Mouse (Mus musculus) midbrain, embryonic 10.5 days (tissue): ENCODE results near the gene A730046J19Rik. TPM values are rescaled to one million over a fixed set of nuclear protein-coding genes. Genes with fewer than 3 reads are reported as not detected.

Experiments used
- DNase-seq: peaks from one replicate; pipeline ENCODE4 v3.0.0-alpha.2; 2017; ENCODE audit warnings: low spot score
- H3K27ac ChIP-seq: fragments of 300-500 bp; sonication (generic); replicated peaks from 2 replicates; pipeline ENCODE4 v1.5.1; 2016; ENCODE audit warnings: mild to moderate bottlenecking
- H3K27me3 ChIP-seq: fragments of 300-500 bp; sonication (generic); 2 replicates; pipeline ENCODE4 v1.6.1; 2016; ENCODE audit warnings: low read depth, mild to moderate bottlenecking; ENCODE audit not compliant: poor library complexity, severe bottlenecking
- H3K36me3 ChIP-seq: fragments of 300-500 bp; sonication (generic); 2 replicates; pipeline ENCODE4 v1.6.1; 2016; ENCODE audit warnings: mild to moderate bottlenecking, moderate library complexity
- H3K4me1 ChIP-seq: fragments of 300-500 bp; sonication (generic); 2 replicates; pipeline ENCODE4 v1.6.1; 2016
- H3K4me3 ChIP-seq: fragments of 300-500 bp; sonication (generic); 2 replicates; pipeline ENCODE4 v1.5.1; 2016; ENCODE audit warnings: mild to moderate bottlenecking, moderate library complexity
- H3K9me3 ChIP-seq: fragments of 300-500 bp; sonication (generic); replicated peaks from 2 replicates; pipeline ENCODE4 v1.6.1; 2016; ENCODE audit warnings: mild to moderate bottlenecking
- WGBS: fragments of 180-500 bp; shearing (Covaris S2); methylation state at CpG from one replicate; pipeline ENCODE4 v1.1.7; 2016; 5-methylcytosine and 5-hydroxymethylcytosine counted together
- polyA plus RNA-seq: library from polyadenylated mRNA; unstranded; fragments of >200 nt; fragmentation: Nextera tagmentation; extraction: Ambion mirVana; gene quantifications from 2 replicates; pipeline ENCODE4 v1.2.1, GENCODE M21; 2016

A730046J19Rik gene
- polyA plus RNA-seq: 0.07 and 0.10 TPM in 2 replicates

DNA sequence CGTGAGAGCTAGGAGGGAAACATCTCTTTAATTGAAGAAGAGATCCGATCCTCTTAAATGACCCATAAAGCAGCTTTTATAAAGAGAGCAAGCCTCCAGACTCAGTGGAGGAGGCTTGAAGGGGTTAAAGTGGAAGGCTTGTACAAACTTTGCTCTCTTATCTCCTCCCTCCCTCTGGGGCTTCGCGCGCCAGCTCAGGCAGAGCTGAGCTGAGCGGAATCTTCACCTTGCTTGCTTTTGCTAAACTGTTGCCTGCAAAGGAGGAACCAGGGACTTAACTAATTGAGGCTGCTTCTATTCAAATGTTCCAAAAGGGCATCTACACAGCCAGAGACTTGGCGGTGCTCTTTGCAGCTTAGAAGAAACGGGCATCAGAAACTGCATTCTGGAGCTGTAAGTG lies at the start of gene A730046J19Rik:
Gene A730046J19Rik (plus strand): TSS at position 173 of the 400 bp plus-strand sequence.
- Histone ChIP-seq H3K27me3 (peaks cover 49% of the 10 kb centered on the region), H3K4me1 (no peaks in the 10 kb centered on the region), H3K9me3 (no peaks in the 10 kb centered on the region), H3K4me3 (no peak within 1 kb of the TSS; the same call in 1 of the 2 replicates), H3K27ac (no peak within 1 kb of the TSS), H3K36me3 (no peaks in the 10 kb centered on the region)
- 27% methylated on average over 8 of the region's 8 CpGs for WGBS
- DNase-seq: no peak

DNA sequence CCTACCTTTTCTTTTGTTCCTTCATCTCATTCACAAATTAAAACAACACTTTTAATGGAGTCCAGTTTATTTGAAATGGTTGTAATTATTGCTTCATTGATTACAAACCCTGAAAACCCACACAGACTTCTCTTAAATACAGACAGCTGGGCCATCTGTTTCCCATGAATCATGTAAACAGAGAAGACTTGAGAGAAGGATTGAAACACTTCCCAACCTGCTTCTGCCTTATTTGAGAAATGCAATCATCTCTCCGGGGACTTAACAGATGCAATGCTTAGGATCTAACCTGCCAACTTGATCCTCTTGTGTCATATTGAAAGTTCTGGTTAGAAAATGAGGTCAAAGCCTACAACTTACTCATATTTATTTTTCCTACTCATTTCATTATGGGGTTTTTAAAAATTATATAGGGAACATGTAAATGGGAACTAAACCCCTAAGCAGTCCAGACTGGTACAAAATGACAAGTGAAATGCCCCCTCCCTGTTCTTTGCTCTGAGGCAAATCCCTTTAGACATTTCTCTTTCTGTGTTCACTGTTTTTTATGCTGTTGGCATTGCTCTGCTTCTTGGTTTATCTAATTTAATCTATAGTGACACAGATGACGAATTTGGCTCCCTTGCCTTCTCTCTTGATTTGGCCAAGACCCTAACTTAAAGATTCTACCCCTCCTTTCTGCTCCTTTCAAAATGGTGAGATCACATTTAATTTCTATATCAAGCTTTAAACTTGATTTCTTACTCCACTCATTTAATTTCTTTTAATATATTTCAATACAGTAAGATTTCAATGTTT lies 48.7 kb upstream of the A730046J19Rik start:
- Histone ChIP-seq H3K27ac (no peak overlapping the region), H3K27me3 (peaks cover 25% of the 10 kb centered on the region), H3K4me1 (no peaks in the 10 kb centered on the region), H3K4me3 (no peak overlapping the region), H3K9me3 (no peaks in the 10 kb centered on the region), H3K36me3 (no peaks in the 10 kb centered on the region)
- DNase-seq: no peak
- WGBS: 74% methylated on average over 2 of the region's 2 CpGs

DNA sequence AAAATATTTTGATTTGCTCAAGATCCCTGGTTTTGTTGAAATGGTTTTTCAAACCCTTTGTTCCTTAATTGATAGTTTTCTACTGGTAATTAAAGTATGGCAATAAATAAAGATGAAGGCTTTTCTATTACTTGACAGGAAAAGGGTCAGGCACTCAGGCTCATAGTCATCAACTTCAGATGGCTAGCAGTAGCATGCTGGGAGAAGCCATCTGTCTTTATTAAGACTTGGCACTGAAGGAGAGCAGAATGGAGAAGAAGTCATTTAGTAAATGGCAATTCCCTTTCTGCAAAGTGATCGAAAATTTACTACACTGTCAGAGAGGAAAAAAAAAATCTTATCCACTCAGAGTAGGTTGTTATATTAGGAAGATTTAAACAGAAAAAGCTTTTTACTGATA lies 17.2 kb upstream of the A730046J19Rik start:
- 84% methylated on average over 1 of the region's 1 CpGs for WGBS
- H3K4me1 ChIP-seq: no peaks in the 10 kb centered on the region
- H3K4me3 ChIP-seq: no peak overlapping the region
- DNase-seq: no peak
- no peaks in the 10 kb centered on the region for H3K36me3 ChIP-seq
- peaks cover 18% of the 10 kb centered on the region for H3K27me3 ChIP-seq
- H3K9me3 ChIP-seq: no peaks in the 10 kb centered on the region
- H3K27ac ChIP-seq: no peak overlapping the region

DNA sequence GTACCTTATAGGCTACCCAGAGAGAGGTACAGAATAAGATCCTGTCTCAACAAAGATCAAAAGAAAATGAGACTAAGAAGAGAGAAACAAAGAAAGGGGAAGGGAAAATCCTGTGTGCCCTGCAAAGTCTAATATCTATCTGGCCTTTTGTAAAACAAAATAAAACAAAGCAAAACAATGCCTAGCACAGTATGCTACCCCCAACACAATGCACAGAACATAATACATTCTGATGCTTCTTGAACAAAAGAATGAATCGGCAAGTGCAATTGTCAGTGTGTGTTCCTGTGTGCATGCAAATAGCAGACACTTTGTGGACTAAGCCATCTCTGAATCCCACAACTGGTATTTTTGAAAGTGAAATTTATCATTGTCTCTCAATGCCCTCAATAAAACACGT lies 3.5 kb upstream of the A730046J19Rik start:
- Histone ChIP-seq H3K36me3 (no peaks in the 10 kb centered on the region), H3K4me3 (no peak overlapping the region), H3K4me1 (no peaks in the 10 kb centered on the region), H3K27me3 (peaks cover 29% of the 10 kb centered on the region), H3K27ac (no peak overlapping the region), H3K9me3 (no peaks in the 10 kb centered on the region)
- DNase-seq: no peak
- 76% methylated on average over 2 of the region's 2 CpGs for WGBS

DNA sequence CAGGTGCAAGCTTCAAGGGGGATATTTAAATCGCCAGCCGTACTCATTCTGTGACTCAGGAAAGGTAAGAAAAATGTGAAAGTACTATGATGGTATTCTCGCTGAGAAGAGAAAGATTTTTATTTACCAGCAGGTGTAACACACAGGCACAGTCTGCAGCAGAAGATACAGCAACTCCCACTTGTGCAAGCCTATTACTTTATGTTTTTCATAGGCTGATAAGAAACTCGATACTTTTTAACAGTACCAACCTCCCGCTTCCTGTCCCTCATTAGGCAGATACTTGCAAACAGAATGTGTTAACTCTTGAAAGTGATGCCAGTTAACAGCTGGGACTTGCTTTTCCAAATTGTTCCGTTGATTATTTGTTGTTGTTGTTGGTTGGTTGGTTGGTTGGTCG lies 616 bp downstream of the A730046J19Rik start:
- 42% methylated on average over 7 of the region's 7 CpGs for WGBS

DNA sequence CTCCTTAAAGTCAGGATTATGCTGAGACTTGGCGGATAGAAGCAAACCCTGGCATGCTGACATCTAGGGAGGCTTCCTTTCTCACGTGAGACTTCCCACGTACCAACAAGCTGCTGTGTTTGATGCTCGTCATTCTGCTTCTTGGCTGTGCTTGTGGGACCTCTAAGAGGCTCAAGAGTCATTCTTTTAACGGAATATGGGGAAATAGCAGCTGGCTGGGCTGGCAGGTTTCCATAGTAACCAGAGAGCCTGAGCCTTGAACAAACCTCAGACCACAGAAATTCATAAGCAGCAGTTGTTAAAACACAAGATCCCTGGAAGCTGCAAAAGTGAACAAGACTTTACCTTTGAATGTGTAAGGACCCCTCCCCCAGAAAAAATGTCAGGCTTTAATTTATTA lies 9.4 kb downstream of the A730046J19Rik start:
- DNase-seq: no peak
- H3K27me3 ChIP-seq: peaks cover 60% of the 10 kb centered on the region

More for the DNA sequence above, 616 bp downstream of the A730046J19Rik start:
- H3K27ac ChIP-seq: no peak overlapping the region
- H3K9me3 ChIP-seq: no peaks in the 10 kb centered on the region
- DNase-seq: no peak
- no peaks in the 10 kb centered on the region for H3K4me1 ChIP-seq
- no peak overlapping the region for H3K4me3 ChIP-seq
- peaks cover 52% of the 10 kb centered on the region for H3K27me3 ChIP-seq
- no peaks in the 10 kb centered on the region for H3K36me3 ChIP-seq

More for the DNA sequence above, 9.4 kb downstream of the A730046J19Rik start:
- Histone ChIP-seq H3K4me3 (no peak overlapping the region), H3K27ac (no peak overlapping the region), H3K9me3 (no peaks in the 10 kb centered on the region), H3K4me1 (no peaks in the 10 kb centered on the region; the same call in 1 of the 2 replicates), H3K36me3 (no peaks in the 10 kb centered on the region)
- WGBS: 58% methylated on average over 5 of the region's 5 CpGs

Other genes starting within 250 kb of the A730046J19Rik start
- 23.3 and 53.1 TPM in 2 replicates for gene Dcx, start 220.4 kb upstream of the A730046J19Rik start, polyA plus RNA-seq
- gene Alg13, start 164.1 kb downstream of the A730046J19Rik start, polyA plus RNA-seq: 26.3 and 26.8 TPM in 2 replicates